Mouse (Mus musculus): ENCODE measurements at regions not wholly inside any gene's neighbourhood (a gene's known extent, or its start where the extent isn't known, plus 50 kb on each side); places are given as distances from the start of the nearest gene placed in this dataset.

DNA sequence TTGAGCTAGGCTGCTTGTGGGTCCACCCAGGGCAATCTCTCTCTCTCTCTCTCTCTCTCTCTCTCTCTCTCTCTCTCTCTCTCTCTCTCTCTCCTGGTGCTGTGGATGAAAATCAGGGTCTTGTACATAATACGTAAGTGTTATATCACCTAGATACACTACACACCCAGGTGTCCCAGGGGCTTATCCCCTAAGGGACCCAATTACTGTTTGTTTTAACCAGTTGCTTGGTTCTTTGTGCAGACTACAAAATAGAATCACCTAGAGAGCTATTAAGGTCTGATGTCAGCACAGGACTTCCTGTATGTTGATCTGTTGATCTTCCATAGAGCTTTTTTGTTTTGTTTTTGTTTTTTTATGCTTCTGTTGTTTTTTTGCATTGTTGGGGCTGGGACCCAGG lies 53.0 kb upstream of the Ssx2ip start:
- no peaks in the 10 kb centered on the region for H3K36me3 ChIP-seq (ENCODE audit: control insufficient read depth, insufficient read depth, low read length, poor library complexity, severe bottlenecking)
- no peaks in the 10 kb centered on the region for H3K27me3 ChIP-seq (ENCODE audit: control insufficient read depth, insufficient read depth, low read length, poor library complexity, severe bottlenecking)
- DNase-seq (ENCODE audit: low read depth, low spot score): no peak

DNA sequence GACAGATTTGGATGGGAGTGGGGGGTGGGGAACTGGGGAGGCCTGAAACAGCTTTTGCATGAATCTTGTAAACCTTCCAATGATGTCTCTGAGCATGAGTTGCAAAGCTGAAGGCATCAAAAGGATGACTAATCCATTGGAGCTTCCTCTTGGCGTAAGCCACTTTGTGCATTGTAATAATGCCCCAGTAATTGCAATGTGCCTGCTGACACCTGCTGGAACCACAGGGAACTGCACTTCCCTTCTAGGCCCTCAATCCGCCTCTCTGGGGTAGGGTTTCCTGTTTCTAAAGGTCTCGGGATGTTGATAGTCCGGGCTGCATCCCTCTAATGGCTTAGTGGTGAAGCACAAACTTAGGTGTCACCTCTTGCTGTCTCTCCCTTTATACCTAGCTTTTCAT lies 52.3 kb upstream of the Ssx2ip start:
- Histone ChIP-seq H3K36me3 (ENCODE audit: control insufficient read depth, insufficient read depth, low read length, poor library complexity, severe bottlenecking) (no peaks in the 10 kb centered on the region), H3K27me3 (ENCODE audit: control insufficient read depth, insufficient read depth, low read length, poor library complexity, severe bottlenecking) (no peaks in the 10 kb centered on the region)
- DNase-seq (ENCODE audit: low read depth, low spot score): peak; percentile 74

DNA sequence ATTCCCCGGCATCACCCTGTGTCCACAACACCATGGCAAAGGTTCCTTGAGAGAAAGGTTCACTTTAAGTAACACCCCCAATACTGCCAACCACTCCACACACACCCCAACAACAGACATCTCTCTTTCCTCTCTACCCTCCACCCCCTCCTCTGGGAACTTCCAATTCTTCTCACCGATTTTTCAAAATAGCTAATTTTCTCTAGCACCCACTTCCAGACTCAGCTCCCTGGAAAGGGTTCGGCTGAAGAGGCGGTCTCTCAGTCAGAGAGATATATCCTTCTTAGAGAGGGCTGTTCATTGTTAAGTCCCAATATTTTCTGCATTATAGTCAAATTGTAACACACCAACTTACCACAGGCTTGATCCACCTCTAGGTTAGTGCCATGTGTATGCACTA lies 50.5 kb upstream of the Ssx2ip start:
- Histone ChIP-seq H3K27me3 (ENCODE audit: control insufficient read depth, insufficient read depth, low read length, poor library complexity, severe bottlenecking) (no peaks in the 10 kb centered on the region), H3K36me3 (ENCODE audit: control insufficient read depth, insufficient read depth, low read length, poor library complexity, severe bottlenecking) (no peaks in the 10 kb centered on the region)
- no peak for DNase-seq (ENCODE audit: low read depth, low spot score)

All from splenic B cell, adult 2 months (primary cell).